Mouse (Mus musculus) brain, adult 2 months (tissue): ENCODE measurements at regions not wholly inside any gene's neighbourhood (a gene's known extent, or its start where the extent isn't known, plus 50 kb on each side); places are given as distances from the start of the nearest gene placed in this dataset.
A peak's percentile ranks its signal among the peaks of the same experiment; 100 is the strongest.

Source experiments
- DNase-seq: peaks from one replicate; pipeline ENCODE4 v3.0.0; 2011; ENCODE audit warnings: low read depth, low spot score

DNA sequence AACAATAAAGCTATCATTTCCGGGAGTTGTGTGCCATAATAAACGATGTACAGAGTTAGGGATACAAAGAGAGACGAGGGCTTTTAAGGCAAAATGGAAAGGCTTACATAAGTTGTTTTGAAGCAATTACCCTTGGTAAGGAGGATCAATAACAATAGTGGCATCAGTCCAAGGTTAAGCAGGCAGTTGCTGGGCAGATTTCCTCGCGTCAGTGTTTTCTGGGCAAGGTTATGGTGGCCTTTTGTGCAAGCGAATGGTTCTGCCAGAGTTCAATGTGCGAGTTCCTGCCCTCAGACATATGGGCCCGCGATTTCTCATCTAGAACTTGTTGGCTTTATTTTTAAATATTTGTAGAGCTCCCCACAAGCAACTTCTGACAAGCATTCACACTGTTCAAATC is 597.7 kb downstream of the Gm19410 start:
- no peak for DNase-seq

DNA sequence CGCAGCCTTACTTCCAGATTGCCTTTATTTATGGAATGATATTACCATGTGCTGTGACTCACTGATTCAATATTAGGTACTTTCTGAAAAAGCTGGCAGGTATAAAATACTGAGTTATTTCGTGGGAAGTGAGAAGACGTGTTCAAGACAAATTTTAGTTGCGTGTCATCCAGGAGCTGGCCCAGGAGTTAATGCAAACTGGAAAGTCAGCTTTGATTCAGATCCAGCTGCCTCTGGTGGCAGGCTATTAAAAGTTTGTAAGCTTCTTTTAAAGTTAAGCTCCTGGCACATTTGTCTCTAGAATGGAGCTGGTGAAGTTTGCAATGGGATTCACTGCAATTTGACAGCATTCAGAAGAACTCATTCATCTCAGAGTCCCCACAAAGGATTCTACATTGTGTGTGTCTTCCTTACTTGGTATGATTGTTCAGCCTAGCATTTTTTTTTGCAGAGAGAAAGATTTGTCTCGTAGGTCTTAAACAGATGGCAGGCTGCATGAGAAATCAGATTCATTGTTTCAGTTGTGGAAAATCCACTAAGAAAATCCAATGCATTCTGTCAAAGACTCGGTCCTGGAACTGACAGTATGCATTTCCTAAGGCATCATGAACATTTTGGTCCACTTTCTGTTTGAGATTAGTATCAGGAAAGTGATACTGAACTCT is 599.1 kb downstream of the Gm19410 start:
- DNase-seq: peak; percentile 68

DNA sequence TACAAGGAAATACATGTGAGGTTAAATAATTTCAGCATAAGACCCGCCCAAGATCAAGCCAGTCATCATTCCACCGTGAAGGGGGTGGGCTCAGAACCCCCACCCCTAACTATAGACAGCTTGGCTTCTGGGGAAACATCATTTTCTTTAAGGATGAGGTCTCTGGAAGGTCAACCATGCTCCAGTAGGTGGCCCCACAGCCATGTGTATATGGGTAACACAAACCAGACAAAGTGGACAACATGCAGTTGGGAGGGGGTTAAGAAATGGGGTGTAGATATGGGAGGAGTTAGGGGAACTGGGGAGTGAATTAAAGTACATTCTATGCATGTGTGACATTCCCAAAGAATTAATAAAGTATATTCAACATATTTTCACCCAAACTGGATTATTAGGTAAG is 600.4 kb downstream of the Gm19410 start:
- peak; percentile 63 for DNase-seq

DNA sequence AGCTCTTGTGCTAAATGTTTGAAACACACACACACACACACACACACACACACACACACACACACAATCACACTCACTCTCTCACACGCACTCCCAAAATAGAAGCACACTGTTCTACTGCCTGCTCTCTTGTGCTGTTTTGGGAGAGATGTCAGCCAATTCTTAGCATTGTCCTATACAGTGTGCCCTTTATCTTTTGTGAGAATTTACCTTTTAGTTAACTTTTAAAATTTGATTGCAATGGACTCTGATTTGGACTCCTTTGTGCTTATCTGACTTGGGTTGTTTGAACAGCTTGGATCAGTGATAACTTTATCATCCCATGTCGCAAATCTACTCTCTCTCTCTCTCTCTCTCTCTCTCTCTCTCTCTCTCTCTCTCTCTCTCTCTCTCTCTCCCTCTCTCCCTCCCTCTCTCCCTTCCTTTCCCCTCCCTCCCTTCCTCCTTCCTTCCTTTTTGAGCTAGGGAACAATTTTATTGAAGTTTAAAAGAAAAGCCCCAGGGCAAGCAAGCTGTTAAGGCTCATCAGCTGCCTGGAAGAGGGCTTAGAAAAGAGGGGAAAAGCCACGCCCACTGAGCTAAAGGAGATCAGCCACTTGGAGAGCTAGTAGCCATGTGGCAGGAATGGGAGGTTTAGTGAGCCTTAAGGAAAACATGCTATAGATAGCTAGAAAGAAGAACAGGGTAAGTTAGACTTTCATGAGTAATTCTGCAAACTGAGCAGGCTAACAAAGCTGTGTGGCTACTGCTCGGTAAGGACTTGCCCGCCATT is 611.2 kb downstream of the Gm19410 start:
- no peak for DNase-seq

DNA sequence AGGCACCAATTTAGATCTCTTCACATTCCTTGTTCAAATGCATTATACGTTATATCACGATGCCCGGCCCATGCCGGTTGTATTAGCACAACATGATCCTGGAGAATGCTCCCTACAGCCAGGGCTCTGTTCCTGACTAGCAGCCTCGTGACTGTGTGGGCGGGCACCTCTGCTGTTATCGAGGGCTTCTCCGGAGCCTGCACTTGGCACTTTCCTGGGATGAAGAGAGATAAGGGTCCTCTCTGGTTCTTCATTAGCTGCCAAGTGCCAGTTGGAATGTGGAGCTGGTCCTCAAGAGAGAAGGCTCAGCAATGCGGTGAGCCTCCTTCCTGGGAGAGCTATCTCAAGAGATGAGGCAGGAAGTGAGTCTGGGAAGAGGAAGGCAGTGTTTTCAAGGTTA is 598.9 kb upstream of the AI429214 start:
- DNase-seq: no peak

DNA sequence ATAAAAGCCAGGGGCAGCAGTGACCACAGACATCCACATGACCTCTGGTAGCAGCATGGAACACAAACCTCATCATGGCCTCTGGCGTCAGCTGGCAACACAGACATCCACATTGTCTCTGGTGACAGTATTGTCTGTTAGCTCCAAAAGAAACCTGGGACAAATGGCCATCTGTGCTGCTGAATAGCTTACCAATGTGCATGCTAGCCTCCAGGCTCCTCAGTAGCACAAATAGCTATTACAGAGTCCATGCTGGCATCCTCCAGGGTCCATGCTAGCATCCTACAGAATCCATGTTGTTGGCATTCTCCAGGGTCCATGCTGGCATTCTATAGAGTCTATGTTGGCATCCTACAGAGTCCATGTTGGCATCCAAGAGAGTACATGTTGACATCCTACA is 596.9 kb upstream of the AI429214 start:
- DNase-seq: peak; percentile 37

DNA sequence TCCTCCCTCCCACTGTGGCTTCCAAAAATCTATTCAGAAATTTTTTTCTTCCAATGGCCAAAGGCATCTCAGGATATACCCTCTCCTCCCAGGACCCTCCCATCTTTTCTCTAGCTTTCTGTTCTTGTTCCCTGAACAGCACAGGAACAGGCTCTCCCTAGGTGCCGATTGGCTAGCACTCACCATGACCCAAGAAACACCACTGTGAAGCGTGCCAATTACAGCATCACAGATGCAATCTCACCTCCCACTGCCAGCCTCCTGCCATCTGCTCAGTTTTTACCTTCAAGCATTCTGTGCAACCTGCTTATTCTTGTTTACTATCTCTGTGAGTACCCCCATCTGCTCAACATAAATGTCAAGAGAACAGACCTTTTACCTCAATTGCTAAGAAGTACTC is 586.7 kb upstream of the AI429214 start:
- peak; percentile 98 for DNase-seq
